Mouse (Mus musculus) liver, embryonic 16.5 days (tissue): ENCODE measurements around the gene Naa25. TPM values are rescaled to one million over a fixed set of nuclear protein-coding genes. Genes with fewer than 3 reads are reported as not detected.

ENCODE experiments used
- ATAC-seq: fragments of 200-750 bp; cut with Nextera tagmentation; 2 replicates; pipeline ENCODE4 v1.8.0; 2017; ENCODE audit warnings: low read depth, mild to moderate bottlenecking, moderate number of reproducible peaks, moderate library complexity
- H3K27ac ChIP-seq: fragments of 300-500 bp; sonication (generic); 2 replicates; pipeline ENCODE4 v1.5.1; 2014; ENCODE audit warnings: mild to moderate bottlenecking, low read length
- H3K27me3 ChIP-seq: fragments of 300-500 bp; sonication (generic); 2 replicates; pipeline ENCODE4 v1.6.1; 2014; ENCODE audit warnings: low read depth, low read length, mixed read lengths; ENCODE audit not compliant: control insufficient read depth, insufficient read depth
- H3K36me3 ChIP-seq: fragments of 300-500 bp; sonication (generic); 2 replicates; pipeline ENCODE4 v1.6.1; 2014; ENCODE audit warnings: mild to moderate bottlenecking; ENCODE audit not compliant: control insufficient read depth, insufficient read depth
- H3K4me1 ChIP-seq: fragments of 300-500 bp; sonication (generic); 2 replicates; pipeline ENCODE4 v1.6.1; 2014; ENCODE audit warnings: low read depth, low read length, mixed read lengths; ENCODE audit not compliant: control insufficient read depth
- H3K4me2 ChIP-seq: fragments of 300-500 bp; sonication (generic); 2 replicates; pipeline ENCODE4 v1.6.1; 2014; ENCODE audit warnings: low read depth, low read length, mixed read lengths
- H3K4me3 ChIP-seq: fragments of 300-500 bp; sonication (generic); 2 replicates; pipeline ENCODE4 v1.5.1; 2014; ENCODE audit warnings: low read depth, mild to moderate bottlenecking, low read length
- H3K9ac ChIP-seq: fragments of 300-500 bp; sonication (generic); 2 replicates; pipeline ENCODE4 v1.6.1; 2014; ENCODE audit warnings: low read depth, low read length
- H3K9me3 ChIP-seq: fragments of 300-500 bp; sonication (generic); replicated peaks from 2 replicates; pipeline ENCODE4 v1.6.1; 2016; ENCODE audit warnings: low read length; ENCODE audit not compliant: control insufficient read depth
- WGBS: fragments of 180-500 bp; shearing (Covaris S2); extraction: QIAGEN DNeasy Blood & Tissue Kit; methylation state at CpG from one replicate; pipeline ENCODE4 v1.1.7; 2014; ENCODE audit not compliant: insufficient replicate concordance; 5-methylcytosine and 5-hydroxymethylcytosine counted together
- polyA plus RNA-seq: library from polyadenylated mRNA; unstranded; fragments of >200 nt; fragmentation: Nextera tagmentation; extraction: Ambion mirVana; gene quantifications from 2 replicates; pipeline ENCODE4 v1.2.1, GENCODE M21; 2015

The Naa25 gene
- polyA plus RNA-seq, 1 experiment from 2014 or later = 16.8 TPM

- Histone ChIP-seq H3K27me3 (no peaks in the 10 kb centered on the region), H3K4me2 (no peak overlapping the region), H3K4me1 (peaks cover 43% of the 10 kb centered on the region), H3K27ac (no peak overlapping the region), H3K4me3 (no peak overlapping the region), H3K36me3 (no peaks in the 10 kb centered on the region), H3K9ac (no peak overlapping the region), H3K9me3 (no peaks in the 10 kb centered on the region)
- WGBS = 75% methylated on average over 2 of the region's 2 CpGs
- no peak for ATAC-seq
Observed at GRCm38 (mm10) chr5:121472411-121472810, 74.7 kb downstream of the Naa25 start.

DNA sequence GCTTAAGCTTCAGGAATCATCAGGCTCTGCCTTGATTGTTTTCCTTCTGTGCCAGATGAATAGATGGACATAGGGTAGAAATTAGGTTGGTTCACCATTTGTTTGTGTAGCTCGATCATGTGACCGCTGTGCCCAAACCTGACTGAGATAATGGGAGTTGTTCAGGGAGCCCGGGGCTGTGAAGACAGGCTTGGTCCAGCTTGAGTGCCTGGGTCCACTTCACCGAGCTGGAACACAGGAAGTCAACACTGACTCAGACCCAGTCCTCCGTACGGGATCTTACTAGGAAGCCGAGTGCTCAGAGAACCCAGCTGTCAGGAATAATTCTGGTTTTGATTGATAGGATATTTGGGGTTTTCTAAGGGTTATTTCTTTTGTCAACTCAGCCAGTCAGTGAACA, 76.9 kb downstream of the Naa25 start:
- no peak overlapping the region for H3K9ac ChIP-seq
- H3K27ac ChIP-seq = no peak overlapping the region
- no peaks in the 10 kb centered on the region for H3K36me3 ChIP-seq
- no peak overlapping the region for H3K4me2 ChIP-seq
- no peaks in the 10 kb centered on the region for H3K27me3 ChIP-seq
- H3K9me3 ChIP-seq = no peaks in the 10 kb centered on the region
- 73% methylated on average over 7 of the region's 7 CpGs for WGBS
- no peak overlapping the region for H3K4me3 ChIP-seq
- H3K4me1 ChIP-seq = peaks cover 42% of the 10 kb centered on the region
- no peak for ATAC-seq

- H3K9ac ChIP-seq = no peak overlapping the region
- WGBS = 32% methylated on average over 1 of the region's 1 CpGs
- H3K36me3 ChIP-seq = no peaks in the 10 kb centered on the region
- 0 out of 2 replicates have a peak overlapping the region, but pooled peaks have one; percentile 12 for H3K4me2 ChIP-seq
- H3K27me3 ChIP-seq = no peaks in the 10 kb centered on the region
- H3K9me3 ChIP-seq = no peaks in the 10 kb centered on the region
- no peak overlapping the region for H3K4me3 ChIP-seq
- H3K4me1 ChIP-seq = peaks cover 30% of the 10 kb centered on the region
- ATAC-seq = peak; percentile 89
- H3K27ac ChIP-seq = peak overlapping the region; percentile 65
Observed at GRCm38 (mm10) chr5:121476040-121476439, 78.3 kb downstream of the Naa25 start.

DNA sequence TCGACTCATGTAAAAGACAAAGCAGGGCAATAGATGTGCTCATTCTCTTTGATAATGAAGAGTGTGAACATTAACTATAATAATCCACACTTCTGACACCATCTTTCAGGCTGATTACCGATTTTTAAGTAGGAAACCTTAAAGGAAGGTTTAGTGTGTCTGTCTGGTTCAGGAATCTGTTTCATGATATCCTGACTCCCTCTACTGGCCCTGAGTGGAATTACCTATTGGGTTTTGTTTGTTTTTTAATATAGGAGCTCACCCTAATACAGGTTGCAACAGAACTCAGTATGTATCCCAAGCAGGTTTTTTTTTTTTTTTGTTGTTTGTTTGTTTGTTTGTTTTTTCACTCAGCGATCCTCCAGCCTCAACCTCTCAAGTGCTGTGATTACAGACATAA, 79.9 kb downstream of the Naa25 start:
- Histone ChIP-seq H3K9ac (no peak overlapping the region), H3K4me1 (peaks cover 23% of the 10 kb centered on the region), H3K27me3 (no peaks in the 10 kb centered on the region), H3K9me3 (no peaks in the 10 kb centered on the region), H3K36me3 (no peaks in the 10 kb centered on the region), H3K4me2 (no peak overlapping the region), H3K27ac (no peak overlapping the region), H3K4me3 (no peak overlapping the region)
- no peak for ATAC-seq
- 30% methylated on average over 3 of the region's 3 CpGs for WGBS

DNA sequence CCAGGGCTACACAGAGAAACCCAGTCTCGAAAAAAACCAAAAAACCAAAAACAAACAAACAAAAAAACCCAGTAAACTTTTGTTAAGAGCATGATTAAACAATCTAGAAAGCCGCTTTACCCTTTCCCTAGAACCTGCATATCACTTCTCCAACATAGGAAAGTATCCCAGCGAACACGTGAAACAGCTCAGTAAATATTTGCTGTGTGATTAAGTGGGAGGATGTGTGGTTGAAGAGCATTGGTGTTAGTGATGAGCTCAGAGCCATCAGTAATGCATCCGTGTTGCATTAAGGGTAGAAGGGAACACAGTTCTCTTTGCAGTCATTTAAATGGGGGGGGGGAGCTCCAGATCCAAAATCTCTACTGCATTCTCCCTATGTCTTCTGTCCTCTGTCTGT, 87.1 kb downstream of the Naa25 start:
- Histone ChIP-seq H3K4me1 (no peaks in the 10 kb centered on the region), H3K4me3 (no peak overlapping the region), H3K4me2 (no peak overlapping the region), H3K9ac (no peak overlapping the region), H3K27me3 (no peaks in the 10 kb centered on the region), H3K27ac (no peak overlapping the region), H3K36me3 (no peaks in the 10 kb centered on the region), H3K9me3 (no peaks in the 10 kb centered on the region)
- 59% methylated on average over 5 of the region's 5 CpGs for WGBS
- 0 out of 2 replicates have a peak, but pooled peaks have one; percentile 37 for ATAC-seq

DNA sequence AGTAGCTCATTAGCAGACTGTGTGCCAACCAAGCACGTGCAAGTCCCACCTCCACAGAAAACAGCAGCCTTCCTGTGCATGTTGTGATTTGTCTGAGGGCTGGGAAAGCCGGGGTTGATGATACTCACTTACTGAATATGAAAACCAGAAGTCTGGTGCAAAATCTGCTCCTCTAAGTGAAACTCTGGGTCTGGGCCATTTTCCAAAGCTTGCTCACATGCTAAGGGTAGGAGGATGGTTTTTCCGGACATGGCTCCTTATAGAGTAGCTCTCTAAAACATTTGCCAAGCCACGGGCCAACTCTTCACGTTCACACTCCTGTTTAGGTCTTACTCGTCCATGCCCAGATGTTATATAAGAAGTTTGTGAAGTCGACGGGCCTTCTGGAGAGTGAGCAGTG, 95.6 kb downstream of the Naa25 start:
- Histone ChIP-seq H3K4me3 (no peak overlapping the region), H3K4me2 (no peak overlapping the region), H3K27ac (no peak overlapping the region), H3K36me3 (no peaks in the 10 kb centered on the region), H3K9ac (no peak overlapping the region), H3K9me3 (no peaks in the 10 kb centered on the region), H3K27me3 (no peaks in the 10 kb centered on the region), H3K4me1 (no peaks in the 10 kb centered on the region)
- no peak for ATAC-seq
- 62% methylated on average over 8 of the region's 8 CpGs for WGBS

Other genes with a start within 250 kb of the Naa25 start
- gene Ptpn11, start 206.5 kb upstream of the Naa25 start, polyA plus RNA-seq = 6.6 and 7.0 TPM in 2 replicates
- 278 and 327 TPM in 2 replicates for gene Rpl6, start 193.5 kb upstream of the Naa25 start, polyA plus RNA-seq
- 8.5 and 8.7 TPM in 2 replicates for gene Hectd4, start 177.7 kb upstream of the Naa25 start, polyA plus RNA-seq
- gene Trafd1, start 12.3 kb upstream of the Naa25 start, polyA plus RNA-seq = 24.5 and 24.8 TPM in 2 replicates
- 0.98 and 1.2 TPM in 2 replicates for gene Tmem116, start 54.0 kb downstream of the Naa25 start, polyA plus RNA-seq
- gene Erp29, start 54.6 kb downstream of the Naa25 start, polyA plus RNA-seq = 80.4 and 86.0 TPM in 2 replicates
- not detected in 2 replicates for gene Adam1b, start 105.5 kb downstream of the Naa25 start, polyA plus RNA-seq
- 0.29 and 0.30 TPM in 2 replicates for gene Adam1a, start 147.5 kb downstream of the Naa25 start, polyA plus RNA-seq
- gene Gm42878, start 147.5 kb downstream of the Naa25 start, polyA plus RNA-seq = not detected in 2 replicates
- 19.2 and 21.3 TPM in 2 replicates for gene Mapkapk5, start 148.0 kb downstream of the Naa25 start, polyA plus RNA-seq
- 216 and 250 TPM in 2 replicates for gene Aldh2, start 195.9 kb downstream of the Naa25 start, polyA plus RNA-seq
- gene Acad12, start 221.0 kb downstream of the Naa25 start, polyA plus RNA-seq = 1.8 and 2.1 TPM in 2 replicates